Mouse (Mus musculus) heart, embryonic 16.5 days (tissue): Measurements from ENCODE around the gene Gm5127. TPM values are rescaled to one million over a fixed set of nuclear protein-coding genes. Genes with fewer than 3 reads are reported as not detected.

Experiments
- ATAC-seq: fragments of 200-750 bp; cut with Nextera tagmentation; replicated peaks from 2 replicates; pipeline ENCODE4 v1.8.0; 2017; ENCODE audit warnings: moderate number of reproducible peaks; ENCODE audit not compliant: insufficient read depth, low FRiP score; ENCODE audit errors: extremely low read depth
- H3K27ac ChIP-seq: fragments of 300-500 bp; sonication (generic); 2 replicates; pipeline ENCODE4 v1.5.1; 2014; ENCODE audit warnings: mild to moderate bottlenecking, low read length, control low read depth, moderate library complexity
- H3K27me3 ChIP-seq: fragments of 300-500 bp; sonication (generic); 2 replicates; pipeline ENCODE4 v1.6.1; 2014; ENCODE audit warnings: low read length, mixed read lengths; ENCODE audit not compliant: control insufficient read depth, insufficient read depth
- H3K36me3 ChIP-seq: fragments of 300-500 bp; sonication (generic); 2 replicates; pipeline ENCODE4 v1.6.1; 2014; ENCODE audit not compliant: control insufficient read depth, insufficient read depth
- H3K4me1 ChIP-seq: fragments of 300-500 bp; sonication (generic); 2 replicates; pipeline ENCODE4 v1.6.1; 2014; ENCODE audit warnings: low read length, mixed read lengths; ENCODE audit not compliant: control insufficient read depth, insufficient read depth
- H3K4me2 ChIP-seq: fragments of 300-500 bp; sonication (generic); 2 replicates; pipeline ENCODE4 v1.6.1; 2014; ENCODE audit warnings: low read depth, mild to moderate bottlenecking, control low read depth, low read length
- H3K4me3 ChIP-seq: fragments of 300-500 bp; sonication (generic); 2 replicates; pipeline ENCODE4 v1.5.1; 2014; ENCODE audit warnings: mild to moderate bottlenecking, control low read depth, low read length
- H3K9ac ChIP-seq: fragments of 300-500 bp; sonication (generic); 2 replicates; pipeline ENCODE4 v1.6.1; 2014; ENCODE audit warnings: low read length, control low read depth
- H3K9me3 ChIP-seq: fragments of 300-500 bp; sonication (generic); replicated peaks from 2 replicates; pipeline ENCODE4 v1.6.1; 2016; ENCODE audit warnings: low read length; ENCODE audit not compliant: control insufficient read depth
- WGBS: fragments of 180-500 bp; shearing (Covaris S2); extraction: QIAGEN DNeasy Blood & Tissue Kit; methylation state at CpG from one replicate; pipeline ENCODE4 v1.1.7; 2014; 5-methylcytosine and 5-hydroxymethylcytosine counted together
- polyA plus RNA-seq: library from polyadenylated mRNA; unstranded; fragments of >200 nt; fragmentation: Nextera tagmentation; extraction: Ambion mirVana; gene quantifications from 2 replicates; pipeline ENCODE4 v1.2.1, GENCODE M21; 2015

The Gm5127 gene
- polyA plus RNA-seq, 1 experiment from 2014 or later: not detected

DNA sequence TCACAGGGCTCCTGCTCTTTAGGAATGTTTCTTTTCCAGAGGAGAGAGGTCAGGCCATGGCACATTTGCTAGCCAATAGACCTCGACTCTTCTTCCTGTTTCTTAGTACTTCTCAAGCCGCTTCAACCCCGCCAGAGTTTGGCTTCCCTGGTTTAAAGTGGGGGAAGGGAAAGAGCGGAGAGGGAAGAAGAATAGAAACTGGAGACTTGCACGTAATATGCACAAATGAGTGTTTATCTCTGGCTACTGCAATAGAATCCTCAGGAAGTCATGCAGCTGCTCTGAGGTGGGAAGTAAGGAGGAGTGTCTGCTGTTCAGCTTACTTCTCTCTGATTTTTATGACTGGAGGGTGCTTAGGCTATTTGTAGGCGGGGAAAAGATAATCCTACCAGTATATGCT, 20.4 kb downstream of the Gm5127 start, which contains the start of gene Cysltr1:
Cysltr1 (minus strand) TSS at position 294 of the 400 bp plus-strand sequence.
- H3K9ac ChIP-seq: no peak within 1 kb of the TSS; the same call in 1 of the 2 replicates
- 0 out of 2 replicates have a peak, but pooled peaks cover 2% of the 10 kb centered on the region for H3K4me1 ChIP-seq
- no peaks in the 10 kb centered on the region for H3K36me3 ChIP-seq
- ATAC-seq: 0 out of 2 replicates have a peak, but pooled peaks have one; percentile 18
- peak within 1 kb of the TSS; percentile 42 for H3K27ac ChIP-seq
- 16% methylated on average over 6 of the region's 6 CpGs for WGBS
- H3K27me3 ChIP-seq: no peaks in the 10 kb centered on the region
- no peaks in the 10 kb centered on the region for H3K9me3 ChIP-seq
- peak within 1 kb of the TSS; percentile 52 for H3K4me2 ChIP-seq
- peak within 1 kb of the TSS; percentile 33 for H3K4me3 ChIP-seq

DNA sequence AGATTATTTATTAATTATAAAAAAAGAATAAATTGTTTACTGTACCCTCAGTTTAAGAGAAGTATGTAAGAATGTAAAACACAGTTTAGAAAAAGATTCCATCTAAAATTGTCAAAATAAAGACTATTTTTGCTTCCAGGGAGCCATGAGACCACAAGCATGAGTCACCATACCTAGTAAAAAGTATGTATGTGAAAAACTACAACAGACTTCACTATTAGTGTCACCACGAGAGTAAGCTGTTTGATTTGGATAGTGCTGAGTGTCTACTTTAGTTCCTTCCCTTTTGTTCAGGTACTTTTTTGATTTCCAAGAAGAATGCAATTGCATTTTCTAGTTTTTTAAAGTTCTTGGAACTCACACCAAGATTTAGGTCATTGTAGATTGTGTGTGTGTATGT, 39.5 kb downstream of the Gm5127 start:
- Histone ChIP-seq H3K27me3 (no peaks in the 10 kb centered on the region), H3K9ac (no peak overlapping the region), H3K4me3 (no peak overlapping the region), H3K4me1 (no peaks in the 10 kb centered on the region), H3K9me3 (no peaks in the 10 kb centered on the region), H3K36me3 (no peaks in the 10 kb centered on the region), H3K4me2 (no peak overlapping the region), H3K27ac (no peak overlapping the region)
- WGBS: 62% methylated on average over 1 of the region's 1 CpGs
- ATAC-seq: no peak

DNA sequence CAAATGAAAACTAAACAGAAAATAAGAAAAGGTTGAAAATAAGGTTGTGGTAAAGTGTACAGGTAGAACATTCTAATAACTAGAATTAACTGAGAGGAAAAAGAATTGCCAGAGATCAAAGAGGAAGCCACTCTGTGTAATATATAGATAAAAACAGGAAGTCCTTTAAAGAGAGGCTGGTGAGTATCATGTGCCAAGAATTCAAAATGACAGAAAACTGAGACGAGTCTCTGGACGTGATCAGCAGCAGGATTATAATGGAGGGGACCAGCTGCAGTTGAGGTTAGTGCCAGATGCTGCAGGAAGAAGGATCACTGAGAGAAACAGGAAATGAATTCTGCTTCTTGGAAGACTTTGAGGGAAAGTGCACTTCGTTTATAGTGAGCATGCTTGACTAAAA, 40.7 kb downstream of the Gm5127 start:
- WGBS: 34% methylated on average over 3 of the region's 3 CpGs
- no peaks in the 10 kb centered on the region for H3K27me3 ChIP-seq
- H3K4me2 ChIP-seq: no peak overlapping the region
- no peaks in the 10 kb centered on the region for H3K9me3 ChIP-seq
- H3K4me3 ChIP-seq: no peak overlapping the region
- no peak for ATAC-seq
- no peaks in the 10 kb centered on the region for H3K36me3 ChIP-seq
- H3K27ac ChIP-seq: no peak overlapping the region
- H3K4me1 ChIP-seq: no peaks in the 10 kb centered on the region
- no peak overlapping the region for H3K9ac ChIP-seq

DNA sequence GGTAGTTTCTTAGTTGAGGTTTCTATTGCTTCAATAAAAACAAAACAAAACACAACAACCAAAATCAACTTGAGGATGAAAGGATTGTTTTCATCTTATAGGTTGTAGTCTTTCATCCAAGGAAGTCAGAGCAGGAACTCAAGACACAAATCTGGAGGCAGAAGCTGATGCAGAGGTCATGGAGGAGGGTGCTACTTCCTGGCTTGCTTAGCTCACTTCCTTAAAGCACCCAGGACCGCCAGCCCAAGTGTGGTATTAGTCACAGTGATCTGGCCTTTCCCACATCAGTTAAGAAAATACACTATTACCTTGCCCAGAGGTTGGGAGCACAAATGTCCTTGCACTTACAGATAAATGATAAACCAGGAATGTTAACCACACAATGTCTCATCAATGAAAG, 45.5 kb downstream of the Gm5127 start:
- Histone ChIP-seq H3K4me3 (no peak overlapping the region), H3K9ac (no peak overlapping the region), H3K4me2 (no peak overlapping the region), H3K36me3 (no peaks in the 10 kb centered on the region), H3K27ac (no peak overlapping the region), H3K4me1 (no peaks in the 10 kb centered on the region), H3K9me3 (no peaks in the 10 kb centered on the region), H3K27me3 (no peaks in the 10 kb centered on the region)
- 50% methylated on average over 1 of the region's 1 CpGs for WGBS
- ATAC-seq: no peak

DNA sequence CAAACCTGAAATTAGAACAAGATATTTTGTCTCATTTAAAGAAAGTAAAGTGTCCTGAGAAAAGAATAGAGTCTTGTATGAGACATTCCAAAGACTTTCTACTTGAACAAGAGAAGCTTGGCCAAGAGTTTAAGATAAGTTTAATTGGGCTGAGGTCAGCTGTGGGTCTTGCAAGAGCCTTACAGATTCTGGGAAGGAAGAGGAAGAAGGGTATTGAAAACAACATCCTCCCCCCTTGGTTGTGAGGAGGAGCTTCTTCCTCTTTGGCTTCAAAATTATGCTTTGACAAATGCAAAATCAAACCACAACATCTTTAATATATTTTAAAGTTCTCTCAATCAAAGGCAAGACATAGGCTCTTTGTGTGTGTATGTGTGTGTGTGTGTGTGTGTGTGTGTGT, 50.6 kb downstream of the Gm5127 start:
- H3K4me1 ChIP-seq: no peaks in the 10 kb centered on the region
- no peaks in the 10 kb centered on the region for H3K36me3 ChIP-seq
- ATAC-seq: no peak
- H3K4me3 ChIP-seq: no peak overlapping the region
- H3K27me3 ChIP-seq: no peaks in the 10 kb centered on the region
- H3K9ac ChIP-seq: no peak overlapping the region
- no peak overlapping the region for H3K4me2 ChIP-seq
- H3K27ac ChIP-seq: no peak overlapping the region
- H3K9me3 ChIP-seq: no peaks in the 10 kb centered on the region

DNA sequence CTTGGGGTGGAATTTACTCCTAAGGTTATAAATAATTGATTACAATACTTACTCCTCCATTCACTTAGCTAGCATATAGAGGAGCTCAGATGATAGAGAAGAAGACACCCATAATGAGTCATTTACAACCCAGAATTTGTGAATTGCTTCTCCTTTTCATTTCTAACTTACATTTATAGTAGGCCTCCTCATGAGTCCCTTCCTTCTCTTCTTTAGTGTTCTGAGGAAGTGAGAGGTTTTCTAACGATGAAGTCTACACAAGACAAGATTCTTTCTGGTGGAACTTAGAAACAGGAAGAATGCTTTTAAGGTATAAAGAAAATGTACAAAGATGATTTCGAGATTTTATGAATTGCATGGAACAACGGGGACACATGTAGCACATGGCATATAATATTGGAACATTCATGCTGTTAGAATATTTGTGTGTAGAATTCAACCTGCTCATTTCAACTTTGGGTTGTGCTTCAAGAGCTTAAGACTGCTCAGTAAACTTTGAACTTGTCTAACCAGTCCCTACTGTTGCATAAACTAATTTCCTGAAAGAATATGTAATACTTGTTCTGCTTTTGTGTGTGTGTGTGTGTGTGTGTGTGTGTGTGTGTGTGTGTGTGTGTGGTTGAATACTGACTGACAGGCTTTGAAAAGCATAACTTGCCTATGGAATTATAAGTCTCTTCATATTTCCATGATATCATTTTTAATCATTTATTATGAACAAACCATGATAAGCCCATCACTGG, 52.0 kb downstream of the Gm5127 start:
- Histone ChIP-seq H3K27me3 (no peaks in the 10 kb centered on the region), H3K4me2 (no peak overlapping the region), H3K27ac (no peak overlapping the region), H3K9me3 (no peaks in the 10 kb centered on the region), H3K36me3 (no peaks in the 10 kb centered on the region), H3K9ac (no peak overlapping the region), H3K4me3 (no peak overlapping the region), H3K4me1 (no peaks in the 10 kb centered on the region)
- WGBS: 77% methylated on average over 3 of the region's 3 CpGs
- no peak for ATAC-seq

DNA sequence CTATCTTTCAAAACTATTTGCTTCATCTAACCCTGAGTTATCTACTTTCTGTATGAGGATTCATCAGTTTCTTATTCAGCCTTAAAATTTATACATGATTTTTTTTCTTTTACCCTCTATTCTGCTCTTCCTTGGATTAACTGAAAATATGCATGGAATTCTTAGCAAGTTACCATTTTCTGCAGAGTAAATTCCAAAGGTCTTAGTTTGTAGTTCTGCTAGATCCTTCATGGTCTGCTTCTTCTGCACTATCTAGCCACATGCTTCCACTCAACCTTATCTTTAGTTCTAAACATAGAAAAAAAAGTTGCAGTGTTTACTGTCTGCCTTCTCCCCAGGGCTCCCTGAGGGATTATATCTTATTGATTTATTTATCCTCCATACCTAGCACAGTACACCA, 79.1 kb downstream of the Gm5127 start:
- no peaks in the 10 kb centered on the region for H3K27me3 ChIP-seq
- H3K4me2 ChIP-seq: no peak overlapping the region
- H3K36me3 ChIP-seq: no peaks in the 10 kb centered on the region
- H3K27ac ChIP-seq: no peak overlapping the region
- no peaks in the 10 kb centered on the region for H3K9me3 ChIP-seq
- no peak for ATAC-seq
- no peak overlapping the region for H3K9ac ChIP-seq
- H3K4me1 ChIP-seq: no peaks in the 10 kb centered on the region
- H3K4me3 ChIP-seq: no peak overlapping the region

DNA sequence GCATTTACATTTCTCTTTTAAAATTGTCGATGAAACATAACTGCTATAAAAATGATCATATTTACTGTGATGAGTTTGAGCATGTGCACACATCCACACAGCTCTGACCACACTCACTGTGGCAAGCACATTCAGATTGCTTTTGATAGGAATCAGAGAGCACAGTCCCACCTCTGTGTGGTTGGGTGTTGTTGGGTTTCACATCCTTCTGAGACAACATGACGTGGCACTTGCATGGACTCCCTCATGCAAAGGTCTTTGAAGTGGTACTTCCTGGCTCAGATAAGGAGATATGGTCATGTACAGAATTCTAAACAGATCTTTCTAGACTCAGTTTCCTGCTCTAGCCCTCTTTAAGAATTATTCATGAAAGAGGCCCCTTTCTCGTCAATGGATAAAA, 121.6 kb downstream of the Gm5127 start:
- no peak overlapping the region for H3K4me2 ChIP-seq
- 71% methylated on average over 3 of the region's 3 CpGs for WGBS
- H3K4me3 ChIP-seq: no peak overlapping the region
- no peak overlapping the region for H3K9ac ChIP-seq
- no peaks in the 10 kb centered on the region for H3K27me3 ChIP-seq
- H3K36me3 ChIP-seq: no peaks in the 10 kb centered on the region
- H3K4me1 ChIP-seq: no peaks in the 10 kb centered on the region
- no peak for ATAC-seq
- H3K27ac ChIP-seq: no peak overlapping the region
- no peaks in the 10 kb centered on the region for H3K9me3 ChIP-seq

DNA sequence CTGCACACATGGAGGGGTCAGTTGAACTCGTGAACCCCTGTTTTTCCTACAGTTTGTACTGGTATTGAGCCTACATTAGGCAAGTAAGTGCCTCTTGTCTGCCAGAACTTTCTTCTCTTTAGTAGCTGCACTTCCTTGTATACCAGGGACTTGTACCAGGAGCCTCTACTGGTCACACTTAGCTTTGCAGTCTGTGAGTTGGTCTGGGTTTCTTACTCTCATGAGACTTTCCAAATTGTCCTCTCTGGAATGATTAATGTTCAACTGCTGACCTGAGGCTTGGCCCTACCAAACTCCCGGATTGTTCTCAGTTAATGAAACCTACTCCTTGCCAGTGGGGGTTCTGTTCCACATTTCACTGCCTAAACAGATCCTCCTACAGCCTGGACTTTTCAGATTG, 134.2 kb downstream of the Gm5127 start:
- Histone ChIP-seq H3K27ac (no peak overlapping the region), H3K9ac (no peak overlapping the region), H3K4me2 (no peak overlapping the region), H3K27me3 (no peaks in the 10 kb centered on the region), H3K4me1 (no peaks in the 10 kb centered on the region), H3K4me3 (no peak overlapping the region), H3K36me3 (no peaks in the 10 kb centered on the region), H3K9me3 (no peaks in the 10 kb centered on the region)
- no peak for ATAC-seq
- WGBS: 32% methylated on average over 2 of the region's 2 CpGs
